In genomic region chr5:140206726-140207703, GRCm38 (mm10) we compare ENCODE assay signal across 9 mouse cellular contexts.
DNase-seq lines count a peak whose midpoint lies in the region; ATAC-seq lines count a peak whose summit lies in the region.
"Had no signal": no experiment of that assay in that cellular context is flagged by ENCODE, and none has a peak within 500 bp of the region (broad histone marks: within the 10 kb centered on the region; RNA-seq: fewer than 3 reads in every experiment).

No protein-coding gene starts in this region.

- WGBS in hindbrain, embryonic 10.5 days, result 91% methylated on average over 19 of the region's 19 CpGs
- 87% methylated on average over 19 of the region's 19 CpGs for WGBS in hindbrain, embryonic 16.5 days

- H3K9ac ChIP-seq in hindbrain, embryonic 16.5 days (ENCODE audit: low read depth, low read length), result no peak overlapping the region
- H3K9ac ChIP-seq: stomach, embryonic 15.5 days had no signal

- ATAC-seq in hindbrain, embryonic 16.5 days, result no peak
- ATAC-seq in common myeloid progenitor, adult 5-6 weeks (replicated peaks; ENCODE audit: low read depth, poor library complexity, severe bottlenecking), result 0 out of 2 replicates have a peak, but pooled peaks have one; percentile 3
- ATAC-seq in megakaryocyte-erythroid progenitor cell, adult 5-6 weeks (replicated peaks; ENCODE audit: low FRiP score, low TSS enrichment, poor library complexity, severe bottlenecking), result no peak

- no peak overlapping the region for H3K4me2 ChIP-seq in hindbrain, embryonic 16.5 days (ENCODE audit: low read length)
- H3K4me2 ChIP-seq: stomach, embryonic 15.5 days had no signal

- no peaks in the 10 kb centered on the region for H3K27me3 ChIP-seq in hindbrain, embryonic 10.5 days (ENCODE audit: insufficient read depth, poor library complexity, severe bottlenecking)
- no peaks in the 10 kb centered on the region for H3K27me3 ChIP-seq in hindbrain, embryonic 16.5 days (replicated peaks; ENCODE audit: control insufficient read depth, insufficient read depth, low read length)
- H3K27me3 ChIP-seq: stomach, embryonic 15.5 days had no signal

- peaks cover 6% of the 10 kb centered on the region; the same call in 1 of the 2 replicates for H3K36me3 ChIP-seq in hindbrain, embryonic 10.5 days
- H3K36me3 ChIP-seq in hindbrain, embryonic 16.5 days (ENCODE audit: control insufficient read depth, insufficient read depth, low read length), result no peaks in the 10 kb centered on the region
- H3K36me3 ChIP-seq: stomach, embryonic 15.5 days had no signal

- DNase-seq in hindbrain, embryonic 10.5 days (ENCODE audit: low spot score), result no peak
- DNase-seq in kidney, adult 9 months, result peak; percentile 62
- DNase-seq in lung, postnatal 4 days, result peak; percentile 39 to 55
- no peak for DNase-seq in layer of hippocampus, postnatal 10 days (ENCODE audit: low spot score in 2 of 2)
- DNase-seq in urinary bladder, postnatal 10 days (ENCODE audit: low spot score), result no peak

- no peaks in the 10 kb centered on the region for H3K9me3 ChIP-seq in hindbrain, embryonic 10.5 days
- H3K9me3 ChIP-seq in hindbrain, embryonic 16.5 days (ENCODE audit: control insufficient read depth, low read length), result no peaks in the 10 kb centered on the region
- H3K9me3 ChIP-seq: stomach, embryonic 15.5 days had no signal

- H3K27ac ChIP-seq in hindbrain, embryonic 10.5 days, result 0 out of 2 replicates have a peak overlapping the region, but pooled peaks have one; percentile 16
- H3K27ac ChIP-seq in hindbrain, embryonic 16.5 days (ENCODE audit: low read depth, low read length), result no peak overlapping the region
- H3K27ac ChIP-seq: stomach, embryonic 15.5 days had no signal

- peaks cover 32% of the 10 kb centered on the region for H3K4me1 ChIP-seq in hindbrain, embryonic 10.5 days (replicated peaks)
- peaks cover 6% of the 10 kb centered on the region for H3K4me1 ChIP-seq in hindbrain, embryonic 16.5 days (ENCODE audit: control insufficient read depth, insufficient read depth, low read depth, low read length)

- no peak overlapping the region for H3K4me3 ChIP-seq in hindbrain, embryonic 10.5 days
- H3K4me3 ChIP-seq in hindbrain, embryonic 16.5 days (ENCODE audit: low read length), result no peak overlapping the region
- H3K4me3 ChIP-seq: stomach, embryonic 15.5 days had no signal

Comparison
In these comparisons a context has a peak if more than half of its experiments do, and no peak if none do; other contexts are left out.
1. DNase-seq: peak in kidney, adult 9 months (single experiment) and lung, postnatal 4 days (2 of 2); none in hindbrain, embryonic 10.5 days (single experiment), layer of hippocampus, postnatal 10 days (0 of 2) and urinary bladder, postnatal 10 days (single experiment).